Mouse (Mus musculus) liver, embryonic 14.5 days (tissue): ENCODE results near the gene Col16a1. TPM values are rescaled to one million over a fixed set of nuclear protein-coding genes. Genes with fewer than 3 reads are reported as not detected.

Source experiments
- ATAC-seq: fragments of 200-750 bp; cut with Nextera tagmentation; 2 replicates; pipeline ENCODE4 v1.8.0; 2017; ENCODE audit warnings: moderate number of reproducible peaks, mild to moderate bottlenecking, moderate library complexity; ENCODE audit not compliant: insufficient read depth
- DNase-seq, 3 experiments: peaks; one replicate each; pipeline ENCODE4 v3.0.0-alpha.2; 2012 to 2013; ENCODE audit warnings: low read depth in 3 of 3, low spot score in 3 of 3
- H3K27ac ChIP-seq: fragments of 300-500 bp; sonication (generic); 2 replicates; pipeline ENCODE4 v1.5.1; 2014; ENCODE audit warnings: moderate library complexity, mild to moderate bottlenecking, control low read depth, inconsistent platforms
- H3K27me3 ChIP-seq: fragments of 300-500 bp; sonication (generic); 2 replicates; pipeline ENCODE4 v1.6.1; 2014; ENCODE audit warnings: mild to moderate bottlenecking, low read length, moderate library complexity; ENCODE audit not compliant: control insufficient read depth, insufficient read depth
- H3K36me3 ChIP-seq: fragments of 300-500 bp; sonication (generic); replicated peaks from 2 replicates; pipeline ENCODE4 v1.6.1; 2014; ENCODE audit warnings: low read depth; ENCODE audit not compliant: control insufficient read depth, insufficient read depth
- H3K4me1 ChIP-seq, 2 experiments: fragments of 200-500 bp in 1 of 2; fragments of 300-500 bp in 1 of 2; sonication (generic) in 1 of 2; replicated peaks; 2 replicates each; pipeline ENCODE4 v1.6.1; 2012 to 2014; ENCODE audit warnings: antibody characterized with exemption in 1 of 2, inconsistent platforms in 1 of 2, low read length in 1 of 2; ENCODE audit not compliant: control insufficient read depth in 2 of 2, insufficient read depth in 2 of 2
- H3K4me2 ChIP-seq: fragments of 300-500 bp; sonication (generic); 2 replicates; pipeline ENCODE4 v1.6.1; 2014; ENCODE audit warnings: low read depth, mild to moderate bottlenecking, control low read depth, moderate library complexity
- H3K4me3 ChIP-seq, 2 experiments: fragments of 200-500 bp in 1 of 2; fragments of 300-500 bp in 1 of 2; sonication (generic) in 1 of 2; 2 replicates each; pipeline ENCODE4 v1.5.1; 2012 to 2014; ENCODE audit warnings: low read depth in 2 of 2, low read length in 2 of 2, mild to moderate bottlenecking in 2 of 2, control low read depth in 1 of 2, inconsistent platforms in 1 of 2, moderate library complexity in 1 of 2; ENCODE audit not compliant: insufficient read depth in 1 of 2
- H3K9ac ChIP-seq: fragments of 300-500 bp; sonication (generic); replicated peaks from 2 replicates; pipeline ENCODE4 v1.6.1; 2014; ENCODE audit warnings: mild to moderate bottlenecking, control low read depth, moderate library complexity
- H3K9me3 ChIP-seq: fragments of 300-500 bp; sonication (generic); 2 replicates; pipeline ENCODE4 v1.6.1; 2016; ENCODE audit warnings: low read length, mixed read lengths; ENCODE audit not compliant: control insufficient read depth
- CTCF ChIP-seq: IDR thresholded peaks from 2 replicates; pipeline ENCODE4 v1.5.1; 2016; ENCODE audit warnings: antibody characterized with exemption, low read depth, control low read depth
- EP300 ChIP-seq: IDR thresholded peaks from 2 replicates; pipeline ENCODE4 v1.6.1; 2016; ENCODE audit warnings: antibody characterized with exemption, low read depth
- WGBS: fragments of 180-500 bp; shearing (Covaris S2); extraction: QIAGEN DNeasy Blood & Tissue Kit; methylation state at CpG from one replicate; pipeline ENCODE4 v1.1.7; 2014; ENCODE audit not compliant: insufficient replicate concordance; 5-methylcytosine and 5-hydroxymethylcytosine counted together
- polyA plus RNA-seq, 2 experiments: library from polyadenylated mRNA; depleted of rRNA in 1 of 2; stranded (reverse) in 1 of 2; unstranded in 1 of 2; fragments of >200 nt; fragmentation: Nextera tagmentation in 1 of 2; extraction: Ambion mirVana in 1 of 2; gene quantifications; 2 replicates each; pipeline versions ENCODE4 v1.2.1 to v1.2.3; 2012 to 2014

Gene Col16a1
- polyA plus RNA-seq, 2 experiments, result 1.5 to 3.0 TPM

DNA sequence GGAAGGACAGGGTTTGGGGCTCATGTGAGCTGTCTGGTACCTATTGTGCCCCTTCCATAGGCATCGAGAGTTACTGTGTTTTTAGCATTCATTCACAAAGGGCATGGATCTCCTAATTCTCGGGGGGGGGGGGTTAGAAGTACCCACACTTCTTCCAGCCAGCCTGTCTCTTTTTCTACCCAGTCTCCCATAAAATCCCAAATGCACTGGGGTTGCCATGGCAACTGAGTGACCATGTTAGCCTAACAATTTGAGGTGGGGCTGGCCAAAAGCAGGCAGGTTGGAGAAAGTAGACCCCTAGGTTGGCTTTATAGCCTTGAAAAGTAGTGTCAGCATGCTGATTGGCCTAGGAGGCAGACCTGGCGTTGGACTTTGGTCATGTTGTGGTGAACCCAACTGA, 8.8 kb downstream of the Col16a1 start:
- no peak overlapping the region for H3K4me3 ChIP-seq
- H3K4me1 ChIP-seq, result no peaks in the 10 kb centered on the region
- H3K4me2 ChIP-seq, result no peak overlapping the region
- TF ChIP-seq EP300, result no peak
- no peak for TF ChIP-seq CTCF
- no peaks in the 10 kb centered on the region for H3K36me3 ChIP-seq
- no peak overlapping the region for H3K9ac ChIP-seq
- no peak overlapping the region for H3K27ac ChIP-seq
- no peak for DNase-seq
- no peak for ATAC-seq
- no peaks in the 10 kb centered on the region for H3K27me3 ChIP-seq
- WGBS, result 42% methylated on average over 3 of the region's 3 CpGs
- H3K9me3 ChIP-seq, result no peaks in the 10 kb centered on the region

DNA sequence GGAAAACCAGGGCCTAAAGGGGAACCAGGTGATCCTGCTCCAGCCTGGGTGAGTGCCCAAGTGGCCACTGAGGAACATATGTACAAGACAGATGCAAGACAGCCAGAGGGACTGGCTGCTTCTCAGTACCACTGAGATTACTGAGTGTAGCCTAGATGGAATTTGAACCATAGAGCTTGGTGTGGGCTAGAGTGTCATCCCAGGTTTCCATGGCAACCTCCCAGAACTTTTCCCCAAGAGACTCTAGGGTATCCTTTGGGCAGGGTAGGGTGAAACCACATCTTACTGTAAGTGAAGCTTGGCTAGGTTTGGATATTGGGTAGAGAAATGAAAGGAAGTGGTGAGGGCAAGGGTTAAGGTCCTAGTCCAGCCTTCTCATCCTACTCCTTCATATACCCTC, 13.3 kb downstream of the Col16a1 start:
- Histone ChIP-seq H3K36me3 (no peaks in the 10 kb centered on the region), H3K9ac (no peak overlapping the region), H3K4me2 (no peak overlapping the region), H3K4me3 (no peak overlapping the region), H3K4me1 (no peaks in the 10 kb centered on the region), H3K9me3 (no peaks in the 10 kb centered on the region), H3K27me3 (no peaks in the 10 kb centered on the region), H3K27ac (no peak overlapping the region)
- no peak for TF ChIP-seq CTCF
- no peak for TF ChIP-seq EP300
- no peak for DNase-seq
- ATAC-seq, result no peak

DNA sequence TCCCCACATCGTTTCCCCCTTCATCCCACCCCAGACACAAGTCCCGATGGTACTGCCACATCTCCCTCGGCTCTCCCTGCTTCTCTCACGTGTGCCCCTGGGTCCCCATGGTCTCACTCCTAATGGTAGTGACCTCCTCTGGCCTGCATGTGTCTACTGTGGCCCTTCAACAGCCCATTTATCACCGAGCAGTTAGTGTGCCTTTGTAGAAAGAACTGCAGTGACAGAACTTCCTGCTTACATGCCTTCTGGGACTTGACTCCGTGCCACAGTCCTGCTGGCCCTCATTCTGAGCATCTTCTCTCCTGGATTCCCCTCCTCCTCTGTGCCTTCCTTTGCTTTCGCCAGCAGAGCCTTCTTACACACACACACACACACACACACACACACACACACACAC, 15.6 kb downstream of the Col16a1 start:
- Histone ChIP-seq H3K9ac (no peak overlapping the region), H3K36me3 (no peaks in the 10 kb centered on the region), H3K4me2 (no peak overlapping the region), H3K27me3 (no peaks in the 10 kb centered on the region), H3K4me3 (no peak overlapping the region), H3K27ac (no peak overlapping the region), H3K9me3 (no peaks in the 10 kb centered on the region), H3K4me1 (no peaks in the 10 kb centered on the region)
- DNase-seq (no peak), ATAC-seq (no peak)
- TF ChIP-seq EP300 (no peak), CTCF (no peak)
- 49% methylated on average over 7 of the region's 7 CpGs for WGBS

DNA sequence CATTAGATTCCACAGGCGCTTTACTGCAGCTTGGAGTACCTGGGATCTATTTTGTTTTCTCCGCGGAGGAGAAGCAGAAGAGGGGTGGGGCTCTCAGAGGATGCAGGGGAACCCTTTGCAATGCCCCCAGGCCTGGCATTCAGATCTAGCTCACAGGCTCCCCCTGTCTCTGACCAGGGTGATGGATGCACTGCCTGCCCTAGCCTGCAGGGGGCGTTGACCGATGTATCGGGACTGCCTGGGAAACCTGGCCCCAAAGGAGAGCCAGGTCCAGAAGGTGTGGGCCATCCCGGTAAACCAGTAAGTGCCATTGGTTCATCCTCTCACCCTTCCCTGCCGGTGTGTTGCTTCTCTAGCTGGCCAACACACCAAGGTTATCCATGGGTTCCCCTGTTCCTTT, 19.2 kb downstream of the Col16a1 start:
- Histone ChIP-seq H3K9ac (no peak overlapping the region), H3K4me2 (no peak overlapping the region), H3K27ac (no peak overlapping the region), H3K36me3 (no peaks in the 10 kb centered on the region), H3K9me3 (no peaks in the 10 kb centered on the region), H3K4me1 (no peaks in the 10 kb centered on the region), H3K27me3 (no peaks in the 10 kb centered on the region), H3K4me3 (no peak overlapping the region)
- DNase-seq (no peak), ATAC-seq (no peak)
- 14% methylated on average over 8 of the region's 8 CpGs for WGBS
- TF ChIP-seq CTCF (peak; percentile 85), EP300 (no peak)

DNA sequence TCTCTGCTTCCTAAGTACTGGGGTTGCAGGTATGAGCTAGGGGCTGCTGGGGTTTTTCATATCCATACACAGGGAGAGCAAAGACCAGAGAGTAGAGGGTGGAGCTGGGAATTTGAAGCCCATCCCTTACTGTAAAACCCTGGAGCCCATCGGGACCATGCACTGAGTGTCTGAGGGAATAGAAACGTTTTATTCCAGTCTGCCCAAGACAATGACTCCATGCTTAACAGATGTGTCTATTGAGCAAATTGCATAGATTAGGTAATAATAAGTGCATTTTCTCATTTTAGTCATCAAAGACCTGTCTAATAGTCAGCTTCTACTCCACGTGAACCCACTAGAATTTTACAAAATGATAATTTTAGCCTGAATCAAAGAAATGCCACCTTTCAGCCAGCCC, 22.9 kb downstream of the Col16a1 start:
- Histone ChIP-seq H3K4me2 (no peak overlapping the region), H3K4me1 (no peaks in the 10 kb centered on the region), H3K27ac (no peak overlapping the region), H3K27me3 (no peaks in the 10 kb centered on the region), H3K9me3 (no peaks in the 10 kb centered on the region), H3K4me3 (no peak overlapping the region), H3K9ac (no peak overlapping the region), H3K36me3 (no peaks in the 10 kb centered on the region)
- DNase-seq (no peak), ATAC-seq (no peak)
- TF ChIP-seq EP300, result no peak
- TF ChIP-seq CTCF, result no peak
- WGBS, result 55% methylated on average over 3 of the region's 3 CpGs

DNA sequence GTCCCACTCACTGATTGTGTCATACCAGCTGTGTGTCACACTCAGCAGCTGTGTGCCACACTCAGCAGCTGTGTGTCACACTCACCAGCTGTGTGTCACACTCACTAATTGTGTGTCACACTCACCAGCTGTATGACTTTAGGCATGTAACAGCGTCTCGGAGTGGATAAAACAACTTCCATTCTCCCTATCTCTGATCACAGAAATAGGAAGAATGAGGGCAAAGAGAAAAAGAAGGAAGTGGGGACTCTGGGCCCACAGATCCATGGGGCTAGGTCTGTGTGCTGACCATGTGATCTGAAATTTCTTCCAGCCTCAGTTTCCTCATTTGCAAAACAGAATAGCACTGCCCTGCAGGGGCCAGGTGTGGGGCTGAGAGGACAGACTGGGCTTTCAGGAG, 24.1 kb downstream of the Col16a1 start:
- Histone ChIP-seq H3K4me3 (no peak overlapping the region), H3K36me3 (no peaks in the 10 kb centered on the region), H3K4me1 (no peaks in the 10 kb centered on the region), H3K4me2 (no peak overlapping the region), H3K9me3 (no peaks in the 10 kb centered on the region), H3K9ac (no peak overlapping the region), H3K27ac (no peak overlapping the region), H3K27me3 (no peaks in the 10 kb centered on the region)
- 27% methylated on average over 2 of the region's 2 CpGs for WGBS
- TF ChIP-seq CTCF (no peak), EP300 (no peak)
- no peak for ATAC-seq
- no peak for DNase-seq
